Mouse (Mus musculus) left cerebral cortex, postnatal 36 days (tissue): Measurements from ENCODE around the gene Maml3. TPM values are rescaled to one million over a fixed set of nuclear protein-coding genes. Genes with fewer than 3 reads are reported as not detected.

Experiments used
- DNase-seq, 2 experiments: peaks; one replicate each; pipeline ENCODE4 v3.0.0; 2021 to 2022; ENCODE audit warnings: low spot score in 2 of 2, mixed read lengths in 1 of 2
- intact Hi-C: fragments of 180-260 bp; cut with DNase I; formaldehyde crosslinking; loops from one replicate; pipeline ENCODE4 v1.15.1; 2025
- total RNA-seq, 2 experiments: library from RNA; stranded (reverse); gene quantifications; 2 replicates each; pipeline ENCODE4 v1.2.3; 2021

Maml3 gene
- total RNA-seq, 2 experiments from 2014 or later = 6.2 to 11.9 TPM

GRCm38 (mm10) chr3:51646301-51646700 is 458.6 kb downstream of the Maml3 start:
- intact Hi-C loops = no loop called here
- DNase-seq = no peak

DNA sequence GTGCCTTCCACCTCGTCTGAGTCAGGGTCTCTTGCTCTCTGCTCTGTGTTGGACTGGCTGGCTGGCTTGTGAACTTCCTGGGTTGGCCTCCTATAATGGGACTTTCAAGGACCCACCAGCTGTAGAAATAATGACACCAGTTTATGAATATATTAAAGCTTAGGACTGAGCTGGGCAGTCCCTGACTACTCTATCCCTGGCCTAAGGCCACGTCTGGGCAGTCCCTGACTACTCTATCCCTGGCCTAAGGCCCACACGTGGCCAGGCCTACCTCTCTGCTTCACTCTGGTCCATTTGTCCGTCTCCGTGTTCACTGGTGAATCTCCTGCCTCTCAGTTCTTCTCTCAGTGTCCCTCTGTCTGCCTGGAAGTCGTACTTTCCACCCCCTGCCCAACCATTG is 459.4 kb downstream of the Maml3 start:
- intact Hi-C loops = no loop called here
- no peak for DNase-seq

DNA sequence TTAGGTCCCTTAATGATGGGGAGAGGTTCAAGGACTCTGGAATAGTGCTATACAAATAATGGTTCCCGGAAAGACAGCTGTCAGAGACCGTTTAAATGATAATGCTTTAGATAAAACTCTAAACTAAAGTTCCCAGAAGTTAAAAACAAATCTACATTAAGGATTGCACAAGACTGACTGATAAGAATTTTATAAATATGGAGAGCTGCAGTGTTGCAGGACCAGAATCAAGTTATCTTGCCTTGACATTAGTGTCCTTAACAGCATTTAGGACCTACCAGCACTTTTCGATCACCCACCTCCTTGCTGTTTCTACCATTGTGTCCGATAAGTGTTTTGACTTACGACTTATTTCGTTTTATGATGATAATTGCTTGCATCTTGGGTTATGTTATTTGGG is 466.6 kb downstream of the Maml3 start:
- intact Hi-C loops = no loop called here
- DNase-seq = no peak

DNA sequence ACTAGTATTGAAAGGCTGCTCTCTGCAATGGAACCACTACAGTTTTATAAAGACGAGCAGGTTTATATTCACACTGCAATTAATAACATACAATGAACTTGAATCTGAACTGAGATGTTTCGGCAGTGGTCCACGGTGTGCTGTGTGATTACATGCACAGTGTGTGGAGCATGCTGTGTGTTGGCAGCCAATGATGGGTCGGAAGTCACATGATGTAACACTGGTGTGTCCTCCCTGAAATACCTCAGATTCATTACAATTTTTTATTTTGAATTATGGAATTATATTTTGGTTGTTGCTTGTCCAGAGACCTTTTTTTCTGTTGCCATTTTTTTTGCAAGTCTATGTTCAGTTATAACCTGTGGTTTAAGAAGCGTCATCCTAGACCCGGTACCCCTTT is 467.6 kb downstream of the Maml3 start:
- DNase-seq = no peak
- intact Hi-C loops = no loop called here

GRCm38 (mm10) chr3:51636700-51637099 is 468.2 kb downstream of the Maml3 start:
- intact Hi-C loops = no loop called here
- DNase-seq = no peak

GRCm38 (mm10) chr3:51635960-51636359 is 468.9 kb downstream of the Maml3 start:
- DNase-seq = no peak
- intact Hi-C loops = no loop called here

Other genes with a start within 250 kb of the Maml3 start
- 10 to 100 TPM; 10.7 to 13.0 TPM for gene Foxo1, start 163.3 kb upstream of the Maml3 start, total RNA-seq